Mouse (Mus musculus) splenic B cell, adult 2 months (primary cell): ENCODE results near the gene Rad1.
A peak's percentile ranks its signal among the peaks of the same experiment; 100 is the strongest.

Experiments used
- DNase-seq: peaks from one replicate; pipeline ENCODE4 v3.0.0-alpha.2; 2011; ENCODE audit warnings: low read depth, low spot score
- H3K27me3 ChIP-seq: 2 replicates; pipeline ENCODE4 v1.6.1; 2012; ENCODE audit warnings: mild to moderate bottlenecking, low read length, moderate library complexity, mixed read lengths; ENCODE audit not compliant: control insufficient read depth, poor library complexity, insufficient read depth, severe bottlenecking
- H3K36me3 ChIP-seq: 2 replicates; pipeline ENCODE4 v1.6.1; 2012; ENCODE audit warnings: mild to moderate bottlenecking, low read length, moderate library complexity, mixed read lengths; ENCODE audit not compliant: control insufficient read depth, poor library complexity, insufficient read depth, severe bottlenecking

Rad1 gene

GRCm38 (mm10) chr15:10485484-10486364, at the start of gene Rad1, which contains the start of gene Brix1:
Gene Rad1, plus strand, starts transcription at chr15:10486018.
Gene Brix1, minus strand, starts transcription at chr15:10485947.
- DNase-seq = peak; percentile 97
- H3K36me3 ChIP-seq = peaks cover 4% of the 10 kb centered on the region; the same call in 1 of the 2 replicates
- no peaks in the 10 kb centered on the region for H3K27me3 ChIP-seq

GRCm38 (mm10) chr15:10436893-10437292, 48.9 kb upstream of the Rad1 start:
- no peaks in the 10 kb centered on the region for H3K27me3 ChIP-seq
- no peak for DNase-seq
- no peaks in the 10 kb centered on the region for H3K36me3 ChIP-seq

GRCm38 (mm10) chr15:10439963-10440362, 45.9 kb upstream of the Rad1 start:
- Histone ChIP-seq H3K27me3 (no peaks in the 10 kb centered on the region), H3K36me3 (peaks cover 4% of the 10 kb centered on the region; the same call in 1 of the 2 replicates)
- peak; percentile 5 for DNase-seq

- H3K36me3 ChIP-seq = peaks cover 4% of the 10 kb centered on the region; the same call in 1 of the 2 replicates
Observed at GRCm38 (mm10) chr15:10441493-10441892, 44.3 kb upstream of the Rad1 start.

GRCm38 (mm10) chr15:10442275-10442674, 43.5 kb upstream of the Rad1 start:
- no peaks in the 10 kb centered on the region for H3K27me3 ChIP-seq
- DNase-seq = no peak
- peaks cover 4% of the 10 kb centered on the region; the same call in 1 of the 2 replicates for H3K36me3 ChIP-seq

More at GRCm38 (mm10) chr15:10441493-10441892, 44.3 kb upstream of the Rad1 start:
- DNase-seq = no peak
- H3K27me3 ChIP-seq = no peaks in the 10 kb centered on the region

GRCm38 (mm10) chr15:10447102-10447501, 38.7 kb upstream of the Rad1 start:
- no peak for DNase-seq
- Histone ChIP-seq H3K36me3 (peaks cover 14% of the 10 kb centered on the region), H3K27me3 (no peaks in the 10 kb centered on the region)

- DNase-seq = no peak
- no peaks in the 10 kb centered on the region for H3K27me3 ChIP-seq
- 0 out of 2 replicates have a peak, but pooled peaks cover 2% of the 10 kb centered on the region for H3K36me3 ChIP-seq
Observed at GRCm38 (mm10) chr15:10460986-10461385, 24.8 kb upstream of the Rad1 start.

GRCm38 (mm10) chr15:10463555-10463954, 22.3 kb upstream of the Rad1 start:
- Histone ChIP-seq H3K36me3 (no peaks in the 10 kb centered on the region), H3K27me3 (no peaks in the 10 kb centered on the region)
- DNase-seq = no peak

- Histone ChIP-seq H3K27me3 (no peaks in the 10 kb centered on the region), H3K36me3 (no peaks in the 10 kb centered on the region)
- DNase-seq = no peak
Observed at GRCm38 (mm10) chr15:10464678-10465077, 21.1 kb upstream of the Rad1 start.

GRCm38 (mm10) chr15:10468761-10469160, 17.1 kb upstream of the Rad1 start:
- Histone ChIP-seq H3K27me3 (no peaks in the 10 kb centered on the region), H3K36me3 (no peaks in the 10 kb centered on the region)
- no peak for DNase-seq

GRCm38 (mm10) chr15:10469641-10470150, 16.1 kb upstream of the Rad1 start:
- no peaks in the 10 kb centered on the region for H3K27me3 ChIP-seq
- H3K36me3 ChIP-seq = no peaks in the 10 kb centered on the region
- DNase-seq = peak; percentile 8

GRCm38 (mm10) chr15:10470151-10470831, 15.5 kb upstream of the Rad1 start, which contains the start of gene Dnajc21:
Gene Dnajc21, minus strand, starts transcription at chr15:10470516.
- peak; percentile 86 for DNase-seq
- no peaks in the 10 kb centered on the region for H3K36me3 ChIP-seq
- H3K27me3 ChIP-seq = no peaks in the 10 kb centered on the region

- no peak for DNase-seq
- H3K36me3 ChIP-seq = peaks cover 4% of the 10 kb centered on the region
Observed at GRCm38 (mm10) chr15:10470941-10471340, 14.9 kb upstream of the Rad1 start.

GRCm38 (mm10) chr15:10486365-10486839, 584 bp downstream of the Rad1 start:
- DNase-seq = no peak
- peaks cover 6% of the 10 kb centered on the region for H3K36me3 ChIP-seq
- no peaks in the 10 kb centered on the region for H3K27me3 ChIP-seq

More at GRCm38 (mm10) chr15:10470941-10471340, 14.9 kb upstream of the Rad1 start:
- no peaks in the 10 kb centered on the region for H3K27me3 ChIP-seq
